In genomic region chr4:130944779-130945178, GRCm38 (mm10) we compare ENCODE assay signal across 1 mouse cellular context.
A peak's percentile ranks its signal among the peaks of the same experiment; 100 is the strongest.
TF ChIP-seq lines count a peak whose summit lies in the region.

No protein-coding gene starts in this region.

TF ChIP-seq in MEL, 35 proteins besides CTCF, POLR2A, EP300 and RAD21:
- TF ChIP-seq TAL1 (IDR thresholded peaks at IDR 0.05; ENCODE audit: low read length) (peak; percentile 70), JUND (IDR thresholded peaks at IDR 0.05; ENCODE audit: low read depth, low read length) (no peak)
TF ChIP-seq in MEL: peak in this region for 1.
